Mouse (Mus musculus): ENCODE measurements at regions not wholly inside any gene's neighbourhood (a gene's known extent, or its start where the extent isn't known, plus 50 kb on each side); places are given as distances from the start of the nearest gene placed in this dataset.

- TF ChIP-seq POLR2A (IDR thresholded peaks at IDR 0.05; ENCODE audit: extremely low read depth, insufficient read depth, low read length) = no peak
- TF ChIP-seq CTCF (IDR thresholded peaks at IDR 0.05; ENCODE audit: extremely low read depth, insufficient read depth, low read length) = no peak
Observed at GRCm38 (mm10) chr13:16459743-16460142, 448.1 kb downstream of the Inhba start.
